Mouse (Mus musculus): ENCODE data around the gene Zar1l. TPM values are rescaled to one million over a fixed set of nuclear protein-coding genes. Genes with fewer than 3 reads are reported as not detected.
"Not testable (repeated sequence)": the region's sequence is repeated elsewhere in the genome, so short reads cannot be mapped to it uniquely, and the experiment has no call there.

The Zar1l gene
- polyA plus RNA-seq, 1 experiment = not detected

DNA sequence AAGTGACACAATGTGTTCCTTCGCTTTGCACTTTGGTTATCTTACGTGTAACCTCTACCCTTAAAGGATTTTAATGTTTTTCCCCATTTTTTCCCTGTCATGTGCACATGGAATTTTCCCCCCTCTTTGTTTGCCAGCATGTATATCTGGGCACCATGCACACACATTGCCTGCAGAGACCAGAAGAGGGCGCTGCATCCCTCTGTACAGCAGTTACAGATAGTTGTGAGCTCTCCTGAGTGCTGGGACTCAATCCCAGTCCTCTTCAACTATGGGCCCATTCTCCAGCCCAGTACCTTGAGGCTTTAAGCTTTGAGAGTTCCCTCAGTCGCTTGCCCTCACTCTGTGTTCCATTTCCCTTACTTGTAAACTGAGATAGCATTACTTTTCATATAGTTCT is 4.7 kb downstream of the Zar1l start:
- H3K4me3 ChIP-seq (ENCODE audit: insufficient read depth, low read depth, low read length) = no peak overlapping the region
- H3K4me1 ChIP-seq (ENCODE audit: control insufficient read depth, insufficient read depth, insufficient read length, low read length) = no peaks in the 10 kb centered on the region
- no peak overlapping the region for H3K27ac ChIP-seq (replicated peaks; ENCODE audit: low read depth, low read length)

DNA sequence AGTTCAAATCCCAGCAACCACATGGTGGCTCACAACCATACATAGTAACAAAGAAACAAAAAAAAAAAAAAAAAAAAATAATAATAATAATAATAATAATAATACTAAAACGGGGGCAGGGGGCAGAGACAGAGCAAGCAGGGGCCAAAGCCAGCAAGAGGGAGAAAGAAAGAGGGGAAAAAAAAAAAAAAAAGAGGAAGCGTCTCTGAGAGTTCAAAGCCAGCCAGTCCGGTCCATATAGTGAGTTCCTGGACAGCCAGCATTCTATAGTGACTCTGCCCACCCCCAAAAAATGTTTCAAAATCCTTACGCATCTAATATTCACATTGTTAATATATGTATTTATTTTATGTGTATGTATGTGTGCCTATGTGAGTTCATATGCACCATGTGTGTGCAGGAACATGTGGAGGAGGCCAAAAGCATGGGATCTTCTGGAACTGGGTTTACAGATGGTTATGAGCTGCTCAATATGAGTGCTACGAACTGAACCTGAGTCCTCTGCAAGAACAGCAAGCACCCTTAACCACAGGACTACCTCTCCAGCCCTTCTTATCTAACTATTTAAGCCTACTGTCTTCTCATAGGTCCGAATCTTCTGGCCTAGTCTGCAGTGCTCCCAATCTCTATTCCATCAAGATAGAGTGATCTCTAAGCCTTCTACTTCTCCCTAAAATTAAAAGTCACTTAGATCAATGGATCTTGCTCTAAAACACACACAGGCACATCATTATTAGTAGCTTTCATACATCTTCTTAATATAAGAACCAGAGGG is 7.3 kb downstream of the Zar1l start:
- no peak overlapping the region for H3K4me3 ChIP-seq (ENCODE audit: insufficient read depth, low read depth, low read length)
- no peak overlapping the region for H3K27ac ChIP-seq (replicated peaks; ENCODE audit: low read depth, low read length)
- H3K4me1 ChIP-seq (ENCODE audit: control insufficient read depth, insufficient read depth, insufficient read length, low read length) = no peaks in the 10 kb centered on the region

DNA sequence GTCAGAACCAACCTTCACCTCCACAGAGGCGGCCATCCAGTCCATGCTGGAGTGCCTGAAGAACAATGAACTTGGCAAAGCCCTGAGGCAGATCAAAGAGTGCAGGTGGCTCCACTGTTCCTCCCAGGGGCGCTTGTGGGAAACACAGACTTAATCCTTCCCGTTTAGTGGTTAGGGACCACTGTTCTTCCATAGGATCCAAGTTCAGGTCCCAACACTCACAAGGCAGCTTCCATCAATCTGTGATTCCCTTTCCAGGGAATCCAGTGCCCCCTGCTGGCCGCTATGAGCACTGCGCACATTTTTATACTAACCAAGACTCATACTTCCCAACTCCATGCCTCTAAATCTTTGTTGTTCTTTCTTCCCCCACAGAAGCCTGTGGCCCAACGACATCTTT is 22.2 kb downstream of the Zar1l start:
- H3K4me3 ChIP-seq (ENCODE audit: insufficient read depth, low read depth, low read length) = no peak overlapping the region
- H3K4me1 ChIP-seq (ENCODE audit: control insufficient read depth, insufficient read depth, insufficient read length, low read length) = no peaks in the 10 kb centered on the region
- no peak overlapping the region for H3K27ac ChIP-seq (replicated peaks; ENCODE audit: low read depth, low read length)

DNA sequence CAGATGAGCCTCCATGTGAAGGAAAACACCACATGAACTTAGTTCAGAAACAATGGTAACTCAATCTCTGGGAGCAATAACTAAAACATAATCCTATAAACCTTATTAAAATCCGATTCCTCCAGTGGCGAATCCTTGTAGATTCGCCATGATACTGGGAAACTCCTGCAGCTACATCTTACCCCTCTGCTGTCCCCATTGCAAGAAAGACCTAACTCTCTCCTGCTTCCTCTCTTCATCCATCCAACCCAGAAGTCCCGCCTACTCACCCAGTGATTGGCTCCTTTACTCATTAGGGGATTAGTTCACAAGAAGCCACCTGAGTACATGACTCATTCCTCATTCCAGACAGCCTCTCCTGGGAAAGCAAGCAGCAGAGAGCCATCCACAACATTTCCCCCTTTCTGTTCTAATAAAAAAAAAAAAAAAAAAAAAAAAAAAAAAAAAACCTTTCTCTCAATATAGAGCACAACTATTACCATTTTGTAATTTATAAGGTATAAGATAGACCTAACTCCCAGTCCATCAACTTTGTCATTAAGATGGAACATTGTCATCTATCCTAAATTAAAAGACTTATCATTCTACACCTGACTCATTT is 26.3 kb downstream of the Zar1l start:
- H3K27ac ChIP-seq (replicated peaks; ENCODE audit: low read depth, low read length); H3K4me3 ChIP-seq (ENCODE audit: insufficient read depth, low read depth, low read length): not testable (repeated sequence)

DNA sequence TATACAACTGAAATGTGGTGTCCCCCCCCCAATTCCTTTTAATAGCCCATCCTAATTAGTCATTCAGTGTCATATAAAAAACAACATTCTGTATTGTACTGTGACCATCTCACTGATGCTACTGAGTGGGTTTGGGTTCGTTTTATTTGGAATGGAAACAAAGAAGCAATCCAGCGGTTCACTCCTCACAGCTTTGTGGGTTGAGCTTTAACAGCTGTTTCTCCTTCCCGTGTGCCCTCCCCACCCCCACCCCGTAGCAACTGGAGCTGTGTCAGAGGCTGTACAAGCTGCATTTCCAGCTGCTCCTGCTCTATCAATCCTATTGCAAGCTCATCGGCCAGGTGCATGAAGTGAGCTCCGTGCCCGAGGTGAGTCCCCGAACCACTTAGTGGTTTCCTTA is 27.1 kb downstream of the Zar1l start:
- Histone ChIP-seq H3K27ac (replicated peaks; ENCODE audit: low read depth, low read length) (no peak overlapping the region), H3K4me1 (ENCODE audit: control insufficient read depth, insufficient read depth, insufficient read length, low read length) (no peaks in the 10 kb centered on the region), H3K4me3 (ENCODE audit: insufficient read depth, low read depth, low read length) (no peak overlapping the region)

More for the DNA sequence above, 26.3 kb downstream of the Zar1l start:
- not testable (repeated sequence) for H3K4me1 ChIP-seq (ENCODE audit: control insufficient read depth, insufficient read depth, insufficient read length, low read length)

DNA sequence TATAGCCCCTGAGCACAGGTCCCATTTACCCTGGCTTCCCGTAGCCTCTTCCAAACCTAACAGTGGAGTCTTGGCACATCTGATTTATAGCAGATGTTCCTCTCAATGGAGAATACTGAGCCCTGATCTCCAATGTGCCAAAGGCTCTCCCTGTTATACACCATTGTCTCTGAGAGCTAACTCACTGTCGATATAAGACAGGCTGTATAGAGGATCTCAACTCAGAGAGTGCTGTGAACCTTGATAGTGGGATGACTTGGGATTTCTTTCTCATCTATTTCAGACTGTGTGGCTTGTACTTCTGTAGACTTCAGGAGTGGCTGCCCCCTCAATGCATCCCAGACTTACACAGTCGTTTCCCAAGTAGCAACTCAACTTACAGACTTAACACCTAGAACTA is 27.7 kb downstream of the Zar1l start:
- H3K4me1 ChIP-seq (ENCODE audit: control insufficient read depth, insufficient read depth, insufficient read length, low read length) = no peaks in the 10 kb centered on the region
- no peak overlapping the region for H3K27ac ChIP-seq (replicated peaks; ENCODE audit: low read depth, low read length)
- no peak overlapping the region for H3K4me3 ChIP-seq (ENCODE audit: insufficient read depth, low read depth, low read length)

DNA sequence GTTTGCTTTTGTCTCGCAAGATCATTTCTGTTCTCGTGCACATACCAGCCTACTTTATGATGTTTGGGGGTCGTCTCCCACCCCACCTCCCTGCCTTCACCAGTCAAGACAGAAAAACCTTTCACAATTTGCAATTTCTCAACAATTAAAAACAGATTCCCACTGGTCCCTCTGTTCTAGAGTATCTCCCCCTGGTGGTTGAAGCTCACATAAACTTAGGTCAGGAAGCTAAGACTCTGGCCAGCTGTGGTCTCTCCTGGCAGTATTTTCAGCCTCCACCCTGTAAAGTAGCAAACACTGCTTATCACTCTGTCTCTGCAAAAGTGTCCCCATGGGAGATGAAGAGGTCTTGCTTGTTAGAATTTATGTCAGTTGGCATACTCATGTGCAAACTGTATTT is 32.8 kb downstream of the Zar1l start:
- Histone ChIP-seq H3K4me3 (ENCODE audit: insufficient read depth, low read depth, low read length) (no peak overlapping the region), H3K27ac (replicated peaks; ENCODE audit: low read depth, low read length) (no peak overlapping the region), H3K4me1 (ENCODE audit: control insufficient read depth, insufficient read depth, insufficient read length, low read length) (no peaks in the 10 kb centered on the region)

DNA sequence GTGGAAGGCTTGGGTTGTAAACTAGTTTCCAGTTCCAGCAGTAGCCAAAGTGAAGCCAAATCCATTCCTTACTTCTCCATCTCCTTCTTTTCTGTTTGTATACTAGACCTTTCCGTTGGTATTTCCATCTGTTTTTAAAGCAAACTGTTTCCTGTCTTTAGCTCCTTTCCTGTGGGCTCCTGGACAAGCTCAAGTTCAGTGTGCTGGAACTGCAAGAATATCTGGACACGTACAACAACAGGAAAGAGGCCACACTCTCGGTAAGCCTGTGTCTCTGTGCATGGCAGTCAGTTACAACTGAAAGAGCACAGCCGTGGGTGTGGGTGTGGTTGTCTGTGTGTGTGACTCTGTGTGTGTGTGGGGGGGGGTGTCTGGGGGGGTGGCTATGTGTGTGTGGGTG is 39.4 kb downstream of the Zar1l start:
- Histone ChIP-seq H3K27ac (replicated peaks; ENCODE audit: low read depth, low read length) (peak overlapping the region; percentile 1; the same call in 1 of the 2 replicates), H3K4me1 (ENCODE audit: control insufficient read depth, insufficient read depth, insufficient read length, low read length) (peaks cover 2% of the 10 kb centered on the region; the same call in 1 of the 2 replicates), H3K4me3 (ENCODE audit: insufficient read depth, low read depth, low read length) (no peak overlapping the region)

DNA sequence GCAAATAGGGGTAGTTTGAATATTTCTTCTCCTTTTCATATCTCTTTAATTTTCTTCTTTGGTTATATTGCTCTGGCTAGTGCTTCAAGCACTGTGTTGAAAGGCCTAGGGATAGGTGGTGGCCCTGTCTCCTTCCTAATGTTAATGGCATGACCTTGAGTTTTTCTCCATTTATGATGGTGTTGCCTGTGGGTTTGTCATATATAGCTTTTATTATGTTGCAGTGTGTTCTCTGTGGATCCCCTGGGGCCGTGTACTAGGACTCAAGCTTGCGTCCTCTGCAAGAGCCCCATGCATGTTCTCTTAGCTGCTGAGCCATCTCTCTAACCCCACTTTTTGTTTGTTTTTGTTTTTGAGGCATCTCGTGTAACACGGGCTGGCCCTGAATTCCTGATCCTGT is 40.6 kb downstream of the Zar1l start:
- H3K4me1 ChIP-seq (ENCODE audit: control insufficient read depth, insufficient read depth, insufficient read length, low read length) = peaks cover 2% of the 10 kb centered on the region; the same call in 1 of the 2 replicates
- H3K4me3 ChIP-seq (ENCODE audit: insufficient read depth, low read depth, low read length) = no peak overlapping the region
- no peak overlapping the region for H3K27ac ChIP-seq (replicated peaks; ENCODE audit: low read depth, low read length)

DNA sequence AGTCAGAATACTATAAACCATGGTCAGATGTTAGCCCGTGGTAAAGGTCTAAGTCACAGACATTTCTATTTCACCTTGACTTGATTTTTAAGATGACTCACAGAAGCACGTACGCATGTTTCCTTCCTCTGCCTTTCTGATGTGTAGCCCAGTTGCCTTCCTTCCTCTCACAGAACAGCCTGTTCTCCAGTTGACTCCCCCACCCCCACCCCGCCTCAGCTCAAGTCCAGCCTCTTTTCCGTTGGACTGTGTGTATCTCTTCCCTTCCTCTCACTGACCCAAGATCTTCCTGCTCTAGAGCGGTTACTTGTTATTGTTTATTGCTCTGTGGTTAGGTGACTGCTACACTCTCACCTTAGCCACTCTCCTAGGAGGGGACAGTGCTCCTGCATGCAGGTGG is 49.5 kb downstream of the Zar1l start:
- H3K27ac ChIP-seq (replicated peaks; ENCODE audit: low read depth, low read length) = peak overlapping the region; percentile 92
- H3K4me3 ChIP-seq (ENCODE audit: insufficient read depth, low read depth, low read length) = no peak overlapping the region
- peaks cover 14% of the 10 kb centered on the region for H3K4me1 ChIP-seq (ENCODE audit: control insufficient read depth, insufficient read depth, insufficient read length, low read length)

DNA sequence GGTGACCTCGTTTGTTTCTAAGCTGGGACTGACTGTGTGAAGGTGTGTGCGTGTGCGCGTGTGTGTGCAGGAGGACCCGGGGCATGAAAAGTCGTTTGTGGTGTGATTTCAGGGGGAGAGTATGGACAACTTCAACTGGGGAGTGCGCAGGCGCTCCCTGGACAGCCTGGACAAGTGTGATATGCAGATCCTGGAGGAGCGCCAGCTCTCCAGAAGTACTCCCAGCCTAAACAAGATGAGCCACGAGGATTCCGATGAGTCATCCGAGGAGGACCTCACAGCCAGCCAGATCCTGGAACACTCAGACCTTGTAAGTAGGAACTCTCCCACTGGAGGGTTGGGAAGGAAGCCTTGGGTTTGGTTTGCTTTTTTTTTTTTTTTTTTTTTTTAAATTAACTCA is 51.8 kb downstream of the Zar1l start:
- H3K4me3 ChIP-seq (ENCODE audit: insufficient read depth, low read depth, low read length) = peak overlapping the region; percentile 44
- H3K27ac ChIP-seq (replicated peaks; ENCODE audit: low read depth, low read length) = peak overlapping the region; percentile 94
- H3K4me1 ChIP-seq (ENCODE audit: control insufficient read depth, insufficient read depth, insufficient read length, low read length) = peaks cover 14% of the 10 kb centered on the region

DNA sequence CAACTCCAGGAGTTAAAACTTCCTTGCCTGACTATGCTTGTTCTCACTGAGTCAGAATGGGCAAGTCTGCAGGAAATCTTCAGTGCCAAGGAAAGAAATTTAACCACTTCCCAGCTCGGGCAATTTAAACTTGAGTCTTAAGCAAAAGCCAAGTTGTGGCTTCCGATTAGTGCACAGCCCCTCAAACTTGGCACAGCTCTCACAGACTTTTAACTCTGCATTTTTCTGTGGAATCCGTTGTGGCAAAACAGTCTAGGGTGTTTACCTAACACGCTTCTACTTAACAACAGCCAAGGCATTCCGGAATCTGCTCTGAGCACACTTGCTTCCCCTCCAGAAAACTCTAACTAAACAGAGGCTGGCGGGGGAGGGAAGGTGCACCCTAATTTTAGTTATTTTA is 52.7 kb downstream of the Zar1l start:
- peak overlapping the region; percentile 2 for H3K27ac ChIP-seq (replicated peaks; ENCODE audit: low read depth, low read length)
- H3K4me1 ChIP-seq (ENCODE audit: control insufficient read depth, insufficient read depth, insufficient read length, low read length) = peaks cover 14% of the 10 kb centered on the region
- no peak overlapping the region for H3K4me3 ChIP-seq (ENCODE audit: insufficient read depth, low read depth, low read length)

DNA sequence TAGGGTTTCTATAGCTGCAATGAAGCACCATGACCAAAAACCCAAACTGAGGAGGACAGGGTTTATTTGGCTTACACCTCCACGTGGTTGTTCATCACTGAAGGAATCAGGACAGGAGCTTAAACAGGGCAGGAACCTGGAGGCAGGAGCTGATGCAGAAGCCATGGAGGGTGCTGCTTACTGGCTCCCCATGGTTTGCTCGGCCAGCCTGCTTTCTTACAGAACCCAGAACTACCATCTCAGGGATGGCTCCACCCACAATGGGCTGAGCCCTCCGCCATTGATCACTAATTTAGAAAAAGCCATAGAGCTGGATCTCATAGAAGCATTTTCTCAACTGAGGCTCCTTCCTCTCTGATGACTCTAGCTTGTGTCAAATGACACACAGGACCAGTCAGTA is 53.2 kb downstream of the Zar1l start:
- H3K4me3 ChIP-seq (ENCODE audit: insufficient read depth, low read depth, low read length) = no peak overlapping the region
- peaks cover 14% of the 10 kb centered on the region for H3K4me1 ChIP-seq (ENCODE audit: control insufficient read depth, insufficient read depth, insufficient read length, low read length)
- H3K27ac ChIP-seq (replicated peaks; ENCODE audit: low read depth, low read length) = peak overlapping the region; percentile 2

DNA sequence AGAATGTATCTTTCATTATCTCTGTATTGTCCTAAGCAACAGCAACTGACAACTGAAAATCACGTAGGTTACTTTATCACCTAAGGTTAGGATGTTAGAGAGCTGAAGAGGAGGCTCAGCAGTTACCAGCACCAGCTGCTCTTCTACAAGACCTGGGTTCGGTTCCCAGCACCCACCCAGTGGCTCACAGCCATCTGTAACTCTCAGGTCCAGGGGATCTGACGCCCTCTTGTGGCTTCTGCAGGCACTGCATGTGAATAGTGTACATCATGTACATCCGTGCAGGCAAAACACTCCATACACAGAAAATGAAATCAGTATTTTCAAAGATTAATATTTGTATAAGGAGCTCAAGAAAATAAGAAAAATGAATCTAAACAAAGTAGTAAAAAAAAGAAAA is 58.2 kb downstream of the Zar1l start:
- Histone ChIP-seq H3K4me3 (ENCODE audit: insufficient read depth, low read depth, low read length) (no peak overlapping the region), H3K27ac (replicated peaks; ENCODE audit: low read depth, low read length) (no peak overlapping the region), H3K4me1 (ENCODE audit: control insufficient read depth, insufficient read depth, insufficient read length, low read length) (peaks cover 5% of the 10 kb centered on the region)

DNA sequence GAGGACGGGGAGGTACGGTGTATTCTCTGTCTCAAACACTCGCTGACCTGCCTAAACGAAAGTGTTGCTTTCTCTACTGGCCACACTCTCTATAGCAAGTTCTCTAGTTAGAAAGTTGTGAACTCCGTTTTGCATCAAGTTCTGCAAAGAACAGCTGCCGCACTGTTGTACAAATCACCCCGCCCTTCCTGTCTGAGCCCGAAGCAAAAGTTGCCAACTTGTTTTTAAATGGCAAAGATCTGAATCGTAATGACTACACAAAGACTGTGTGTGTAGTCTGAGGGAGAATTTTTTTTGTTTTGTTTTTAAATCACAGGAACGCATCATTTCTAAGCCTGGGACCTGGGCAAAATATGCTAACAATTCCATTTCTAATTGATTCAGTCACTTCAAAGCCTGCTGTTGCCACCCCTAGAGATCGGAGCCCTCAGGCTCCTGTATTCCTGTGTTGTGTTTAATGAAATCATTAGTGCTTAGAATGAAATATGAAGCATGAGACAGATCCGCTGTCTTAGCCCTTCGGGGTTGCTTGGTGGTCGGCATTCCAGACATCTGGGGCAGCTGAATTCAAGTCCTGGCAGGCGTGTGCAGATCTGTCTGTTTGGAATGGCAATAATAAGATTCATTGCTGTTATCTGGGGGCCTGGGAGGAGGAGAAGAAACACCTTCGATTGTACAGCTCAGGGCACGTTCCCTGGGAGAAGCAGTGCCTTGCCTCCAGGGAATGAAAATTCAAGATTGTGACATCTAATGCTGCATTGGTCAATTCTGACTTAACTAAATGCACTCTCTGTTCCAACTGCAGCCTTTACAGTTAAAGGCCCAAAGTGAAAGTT is 59.8 kb downstream of the Zar1l start:
- H3K4me1 ChIP-seq (ENCODE audit: control insufficient read depth, insufficient read depth, insufficient read length, low read length) = peaks cover 5% of the 10 kb centered on the region
- peak overlapping the region; percentile 50 for H3K4me3 ChIP-seq (ENCODE audit: insufficient read depth, low read depth, low read length)
- H3K27ac ChIP-seq (replicated peaks; ENCODE audit: low read depth, low read length) = peak overlapping the region; percentile 86
